Mouse (Mus musculus) megakaryocyte, embryonic 14.5 days (primary cell): Measurements from ENCODE around the gene Spata13.

Experiments used
- FLI1 ChIP-seq: IDR thresholded peaks from 2 replicates; pipeline ENCODE4 v1.6.1; 2012; ENCODE audit warnings: low read length, inconsistent platforms, mixed read lengths
- GATA1 ChIP-seq: IDR thresholded peaks from 3 replicates; pipeline ENCODE4 v1.6.1; 2012; ENCODE audit warnings: mixed read lengths, low read length, inconsistent platforms, borderline replicate concordance

DNA sequence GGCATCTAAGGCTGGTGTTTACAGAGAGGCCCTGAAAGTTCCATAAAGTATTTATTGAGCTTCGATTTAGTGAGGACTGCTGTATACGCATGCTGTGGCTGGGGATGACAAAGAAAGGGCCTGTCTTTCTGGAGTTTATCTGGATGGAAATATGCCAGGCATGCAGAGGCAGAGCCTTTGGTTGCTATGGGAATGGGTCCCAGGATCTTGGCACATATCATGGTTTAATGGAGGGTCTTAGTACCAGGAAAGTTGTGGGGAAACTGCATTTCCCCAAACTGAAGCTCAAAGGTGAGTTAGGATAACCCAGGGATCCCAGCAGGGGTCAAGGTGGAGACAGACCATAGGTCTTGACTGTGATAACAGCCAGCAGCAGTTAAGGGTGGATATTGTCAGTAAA is 37.7 kb downstream of the Spata13 start:
- TF ChIP-seq GATA1 = no peak
- no peak for TF ChIP-seq FLI1
